Mouse (Mus musculus) heart, embryonic 11.5 days (tissue): Measurements from ENCODE around the gene Gm49369. TPM values are rescaled to one million over a fixed set of nuclear protein-coding genes. Genes with fewer than 3 reads are reported as not detected.
"Not testable (repeated sequence)": the region's sequence is repeated elsewhere in the genome, so short reads cannot be mapped to it uniquely, and the experiment has no call there.

Source experiments
- ATAC-seq: fragments of 200-750 bp; cut with Nextera tagmentation; replicated peaks from 2 replicates; pipeline ENCODE4 v1.8.0; 2017; ENCODE audit warnings: moderate library complexity; ENCODE audit not compliant: insufficient number of reproducible peaks, low FRiP score, low TSS enrichment
- H3K27ac ChIP-seq: fragments of 300-500 bp; sonication (generic); 2 replicates; pipeline ENCODE4 v1.5.1; 2014; ENCODE audit warnings: mild to moderate bottlenecking, low read depth, low read length
- H3K27me3 ChIP-seq: fragments of 300-500 bp; sonication (generic); 2 replicates; pipeline ENCODE4 v1.6.1; 2014; ENCODE audit warnings: mild to moderate bottlenecking, low read length, mixed read lengths; ENCODE audit not compliant: control insufficient read depth, insufficient read depth
- H3K36me3 ChIP-seq: fragments of 300-500 bp; sonication (generic); 2 replicates; pipeline ENCODE4 v1.6.1; 2014; ENCODE audit warnings: mild to moderate bottlenecking, low read length, moderate library complexity, mixed read lengths; ENCODE audit not compliant: control insufficient read depth, insufficient read depth
- H3K4me1 ChIP-seq: fragments of 300-500 bp; sonication (generic); 2 replicates; pipeline ENCODE4 v1.6.1; 2014; ENCODE audit warnings: low read length; ENCODE audit not compliant: control insufficient read depth, insufficient read depth
- H3K4me2 ChIP-seq: fragments of 300-500 bp; sonication (generic); 2 replicates; pipeline ENCODE4 v1.6.1; 2014; ENCODE audit warnings: mild to moderate bottlenecking, moderate library complexity
- H3K4me3 ChIP-seq: fragments of 300-500 bp; sonication (generic); 2 replicates; pipeline ENCODE4 v1.5.1; 2014; ENCODE audit warnings: low read depth, low read length
- H3K9ac ChIP-seq: fragments of 300-500 bp; sonication (generic); 2 replicates; pipeline ENCODE4 v1.6.1; 2014; ENCODE audit warnings: mild to moderate bottlenecking, low read depth, low read length, moderate library complexity
- H3K9me3 ChIP-seq: fragments of 300-500 bp; sonication (generic); replicated peaks from 2 replicates; pipeline ENCODE4 v1.6.1; 2016; ENCODE audit warnings: low read length; ENCODE audit not compliant: control insufficient read depth
- WGBS: fragments of 180-500 bp; shearing (Covaris S2); extraction: QIAGEN DNeasy Blood & Tissue Kit; methylation state at CpG from one replicate; pipeline ENCODE4 v1.1.7; 2014; ENCODE audit not compliant: insufficient replicate concordance; 5-methylcytosine and 5-hydroxymethylcytosine counted together
- polyA plus RNA-seq: library from polyadenylated mRNA; unstranded; fragments of >200 nt; fragmentation: Nextera tagmentation; extraction: Ambion mirVana; gene quantifications from 2 replicates; pipeline ENCODE4 v1.2.1, GENCODE M21; 2014

Gene Gm49369
- polyA plus RNA-seq, 1 experiment from 2014 or later, result not detected

GRCm38 (mm10) chr7:142323396-142324117, 58.9 kb downstream of the Gm49369 start:
- Histone ChIP-seq H3K36me3 (no peaks in the 10 kb centered on the region), H3K4me3 (no peak overlapping the region), H3K9ac (no peak overlapping the region), H3K4me1 (peaks cover 43% of the 10 kb centered on the region), H3K27ac (no peak overlapping the region), H3K27me3 (no peaks in the 10 kb centered on the region), H3K4me2 (no peak overlapping the region), H3K9me3 (no peaks in the 10 kb centered on the region)
- ATAC-seq, result no peak
- WGBS, result 81% methylated on average over 12 of the region's 12 CpGs

GRCm38 (mm10) chr7:142322641-142323040, 59.8 kb downstream of the Gm49369 start:
- no peak overlapping the region for H3K9ac ChIP-seq
- 85% methylated on average over 6 of the region's 6 CpGs for WGBS
- no peak overlapping the region for H3K4me3 ChIP-seq
- H3K36me3 ChIP-seq, result no peaks in the 10 kb centered on the region
- H3K9me3 ChIP-seq, result no peaks in the 10 kb centered on the region
- H3K27ac ChIP-seq, result no peak overlapping the region
- no peak for ATAC-seq
- H3K27me3 ChIP-seq, result no peaks in the 10 kb centered on the region
- no peak overlapping the region for H3K4me2 ChIP-seq
- peaks cover 40% of the 10 kb centered on the region for H3K4me1 ChIP-seq

- H3K4me2 ChIP-seq, H3K4me3 ChIP-seq, H3K27me3 ChIP-seq, ATAC-seq, H3K36me3 ChIP-seq, H3K9me3 ChIP-seq, H3K9ac ChIP-seq: not testable (repeated sequence)
- Histone ChIP-seq H3K27ac (peak overlapping the region; percentile 41; the same call in 1 of the 2 replicates), H3K4me1 (peaks cover 40% of the 10 kb centered on the region)
- 48% methylated on average over 4 of the region's 10 CpGs for WGBS
Observed at GRCm38 (mm10) chr7:142321637-142322306, 60.7 kb downstream of the Gm49369 start.

Other genes with a start within 250 kb of the Gm49369 start
- not detected in 2 replicates for gene Gm39115, start 246.6 kb downstream of the Gm49369 start, polyA plus RNA-seq
- not detected in 2 replicates for gene Gm45337, start 238.1 kb downstream of the Gm49369 start, polyA plus RNA-seq
- gene Gm29735, start 225.6 kb downstream of the Gm49369 start, polyA plus RNA-seq, result not detected in 2 replicates
- not detected in 2 replicates for gene Gm4553, start 216.9 kb downstream of the Gm49369 start, polyA plus RNA-seq
- not detected in 2 replicates for gene Krtap5-2, start 206.7 kb downstream of the Gm49369 start, polyA plus RNA-seq
- gene Gm10153, start 192.3 kb downstream of the Gm49369 start, polyA plus RNA-seq, result not detected in 2 replicates
- gene Krtap5-3, start 181.3 kb downstream of the Gm49369 start, polyA plus RNA-seq, result not detected in 2 replicates
- not detected in 2 replicates for gene Gm7579, start 170.8 kb downstream of the Gm49369 start, polyA plus RNA-seq
- not detected in 2 replicates for gene Krtap5-5, start 152.7 kb downstream of the Gm49369 start, polyA plus RNA-seq
- not detected in 2 replicates for gene Gm40460, start 141.6 kb downstream of the Gm49369 start, polyA plus RNA-seq
- not detected in 2 replicates for gene Gm2431, start 124.3 kb downstream of the Gm49369 start, polyA plus RNA-seq
- not detected in 2 replicates for gene Gm4559, start 108.3 kb downstream of the Gm49369 start, polyA plus RNA-seq
- gene Krtap5-1, start 85.5 kb downstream of the Gm49369 start, polyA plus RNA-seq, result not detected in 2 replicates
- gene Krtap5-4, start 79.1 kb downstream of the Gm49369 start, polyA plus RNA-seq, result 0.26 TPM in 1 of 2 replicates, not detected in the other
- 7.6 and 8.3 TPM in 2 replicates for gene Ifitm10, start 8.9 kb downstream of the Gm49369 start, polyA plus RNA-seq
- 378 and 446 TPM in 2 replicates for gene Ctsd, start 5.4 kb upstream of the Gm49369 start, polyA plus RNA-seq
- 0.26 and 0.31 TPM in 2 replicates for gene Syt8, start 52.2 kb upstream of the Gm49369 start, polyA plus RNA-seq
- 46.1 and 51.6 TPM in 2 replicates for gene Tnni2, start 59.1 kb upstream of the Gm49369 start, polyA plus RNA-seq
- 31.4 and 32.1 TPM in 2 replicates for gene Lsp1, start 78.1 kb upstream of the Gm49369 start, polyA plus RNA-seq
- 16.0 and 16.3 TPM in 2 replicates for gene Tnnt3, start 116.2 kb upstream of the Gm49369 start, polyA plus RNA-seq
- 15.4 and 19.3 TPM in 2 replicates for gene Mrpl23, start 150.0 kb upstream of the Gm49369 start, polyA plus RNA-seq